ENCODE assay signal across 9 mouse cellular contexts in genomic region chr11:117407196-117407595, GRCm38 (mm10).
DNase-seq lines count a peak whose midpoint lies in the region; ATAC-seq and TF ChIP-seq lines count a peak whose summit lies in the region.
"Had no signal": no experiment of that assay in that cellular context is flagged by ENCODE, and none has a peak within 500 bp of the region (broad histone marks: within the 10 kb centered on the region; RNA-seq: fewer than 3 reads in every experiment).

No protein-coding gene starts in this region.

- no peak for DNase-seq in left cerebral cortex, adult 2 months (ENCODE audit: extremely low spot score in 1 of 2, low spot score in 2 of 2)
- no peak for DNase-seq in left cerebral cortex, adult 18-20 months (ENCODE audit: low spot score in 2 of 2)
- no peak for DNase-seq in urinary bladder, postnatal 36 days (ENCODE audit: low spot score in 2 of 2)
- no peak for DNase-seq in layer of hippocampus, adult 9-11 months
- DNase-seq: thymus, postnatal 14 days had no signal

- H3K27ac ChIP-seq in left cerebral cortex, adult 2 months = peak overlapping the region; percentile 93
- peak overlapping the region; percentile 99 for H3K27ac ChIP-seq in forebrain, embryonic 13.5 days
- no peak overlapping the region for H3K27ac ChIP-seq in intestine, postnatal 0 days (ENCODE audit: low read depth, low read length)
- H3K27ac ChIP-seq in neural tube, embryonic 15.5 days (replicated peaks) = peak overlapping the region; percentile 90

- no peaks in the 10 kb centered on the region; the same call in 1 of the 2 replicates for H3K9me3 ChIP-seq in forebrain, embryonic 13.5 days (replicated peaks)
- H3K9me3 ChIP-seq in intestine, postnatal 0 days (ENCODE audit: control insufficient read depth) = no peaks in the 10 kb centered on the region
- H3K9me3 ChIP-seq in neural tube, embryonic 15.5 days (replicated peaks) = no peaks in the 10 kb centered on the region

- peak overlapping the region; percentile 45 for H3K4me3 ChIP-seq in left cerebral cortex, adult 2 months
- peak overlapping the region; percentile 36 for H3K4me3 ChIP-seq in forebrain, embryonic 13.5 days
- no peak overlapping the region for H3K4me3 ChIP-seq in intestine, postnatal 0 days (ENCODE audit: low read depth, low read length)
- no peak overlapping the region for H3K4me3 ChIP-seq in neural tube, embryonic 15.5 days (replicated peaks)

- 4% methylated on average over 4 of the region's 4 CpGs for WGBS in forebrain, embryonic 13.5 days
- 36% methylated on average over 4 of the region's 4 CpGs for WGBS in intestine, postnatal 0 days
- 14% methylated on average over 4 of the region's 4 CpGs for WGBS in neural tube, embryonic 15.5 days

- H3K4me1 ChIP-seq in forebrain, embryonic 13.5 days = peaks cover 64% of the 10 kb centered on the region
- H3K4me1 ChIP-seq in intestine, postnatal 0 days (replicated peaks; ENCODE audit: control insufficient read depth, insufficient read depth, low read length) = 0 out of 2 replicates have a peak, but pooled peaks cover 7% of the 10 kb centered on the region
- peaks cover 50% of the 10 kb centered on the region for H3K4me1 ChIP-seq in neural tube, embryonic 15.5 days

- no peak for ATAC-seq in forebrain, embryonic 13.5 days
- 0 out of 2 replicates have a peak, but pooled peaks have one; percentile 9 for ATAC-seq in intestine, postnatal 0 days
- no peak; the same call in 1 of the 2 replicates for ATAC-seq in neural tube, embryonic 15.5 days (ENCODE audit: low FRiP score)
- ATAC-seq: Patski had no signal

- peak overlapping the region; percentile 70 for H3K9ac ChIP-seq in forebrain, embryonic 13.5 days
- H3K9ac ChIP-seq in intestine, postnatal 0 days (ENCODE audit: low read depth, low read length) = no peak overlapping the region
- H3K9ac ChIP-seq in neural tube, embryonic 15.5 days (replicated peaks) = 0 out of 2 replicates have a peak overlapping the region, but pooled peaks have one; percentile 21

- no peaks in the 10 kb centered on the region for H3K36me3 ChIP-seq in forebrain, embryonic 13.5 days (ENCODE audit: poor library complexity, severe bottlenecking)
- H3K36me3 ChIP-seq in intestine, postnatal 0 days (ENCODE audit: control insufficient read depth, insufficient read depth) = no peaks in the 10 kb centered on the region
- no peaks in the 10 kb centered on the region for H3K36me3 ChIP-seq in neural tube, embryonic 15.5 days

- intact Hi-C loops in left cerebral cortex, adult 2 months (cut with DNase I) = loop anchor here (5.0 kb wide), 2 partner anchors 75 to 115 kb away; partner anchors contain the start of gene Gm11733

- no peak for TF ChIP-seq CTCF in left cerebral cortex, adult 2 months (IDR thresholded peaks at IDR 0.05)
- no peak for TF ChIP-seq CTCF in intestine, postnatal 0 days (IDR thresholded peaks at IDR 0.05; ENCODE audit: low read depth)

- H3K27me3 ChIP-seq in forebrain, embryonic 13.5 days = peaks cover 21% of the 10 kb centered on the region; the same call in 1 of the 2 replicates
- peaks cover 33% of the 10 kb centered on the region for H3K27me3 ChIP-seq in intestine, postnatal 0 days (replicated peaks; ENCODE audit: control insufficient read depth, insufficient read depth, low read length)
- peaks cover 9% of the 10 kb centered on the region; the same call in 1 of the 2 replicates for H3K27me3 ChIP-seq in neural tube, embryonic 15.5 days (replicated peaks)
- H3K27me3 ChIP-seq: Patski had no signal

- peak overlapping the region; percentile 69 for H3K4me2 ChIP-seq in forebrain, embryonic 13.5 days
- peak overlapping the region; percentile 48 for H3K4me2 ChIP-seq in intestine, postnatal 0 days (replicated peaks; ENCODE audit: low read depth)
- H3K4me2 ChIP-seq in neural tube, embryonic 15.5 days = peak overlapping the region; percentile 59

Comparison
In these comparisons a context has a peak if more than half of its experiments do, and no peak if none do; other contexts are left out.
1. H3K4me3 ChIP-seq: peak in left cerebral cortex, adult 2 months (single experiment) and forebrain, embryonic 13.5 days (single experiment); none in intestine, postnatal 0 days (single experiment) and neural tube, embryonic 15.5 days (single experiment).
2. Peak in every context shown above with its lines, with median percentiles within 50 percentile points of each other: H3K4me2 ChIP-seq.